Mouse (Mus musculus) activated CD4-positive, CD25-positive, alpha-beta regulatory T cell, adult 4 months (primary cell): Measurements from ENCODE around the gene Gfi1b. TPM values are rescaled to one million over a fixed set of nuclear protein-coding genes. Genes with fewer than 3 reads are reported as not detected.

Source experiments
- ATAC-seq: one replicate; pipeline ENCODE4 v1.8.0; 2017
- polyA plus RNA-seq, 2 experiments: library from polyadenylated mRNA; unstranded; fragments of 100-300 nt; shearing (Covaris generic); gene quantifications; one replicate each; pipeline ENCODE4 v1.2.1; 2017

Gene Gfi1b
- polyA plus RNA-seq, 2 experiments from 2014 or later = 0.20 to 0.85 TPM

GRCm38 (mm10) chr2:28621111-28621510, 671 bp downstream of the Gfi1b start:
- ATAC-seq = no peak

GRCm38 (mm10) chr2:28620522-28620921, 1.3 kb downstream of the Gfi1b start:
- no peak for ATAC-seq

GRCm38 (mm10) chr2:28619369-28619768, 2.4 kb downstream of the Gfi1b start:
- ATAC-seq = no peak

- ATAC-seq = no peak
These were observed 2.9 kb downstream of the Gfi1b start for GRCm38 (mm10) chr2:28618777-28619336.

- no peak for ATAC-seq
These were observed 4.0 kb downstream of the Gfi1b start for GRCm38 (mm10) chr2:28617498-28618486.

- no peak for ATAC-seq
These were observed 4.9 kb downstream of the Gfi1b start for GRCm38 (mm10) chr2:28616874-28617273.

GRCm38 (mm10) chr2:28616358-28616757, 5.4 kb downstream of the Gfi1b start:
- ATAC-seq = no peak

- no peak for ATAC-seq
These were observed 8.2 kb downstream of the Gfi1b start for GRCm38 (mm10) chr2:28613599-28613998.

GRCm38 (mm10) chr2:28612436-28613063, 9.2 kb downstream of the Gfi1b start:
- ATAC-seq = no peak

- ATAC-seq = no peak
These were observed 10.4 kb downstream of the Gfi1b start for GRCm38 (mm10) chr2:28611407-28611787.

GRCm38 (mm10) chr2:28610716-28611406, 10.9 kb downstream of the Gfi1b start:
- ATAC-seq = no peak

- ATAC-seq = no peak
These were observed 11.9 kb downstream of the Gfi1b start for GRCm38 (mm10) chr2:28609851-28610250.

GRCm38 (mm10) chr2:28607341-28608165, 14.2 kb downstream of the Gfi1b start:
- no peak for ATAC-seq

- ATAC-seq = no peak
These were observed 15.0 kb downstream of the Gfi1b start for GRCm38 (mm10) chr2:28606601-28607340.

GRCm38 (mm10) chr2:28605789-28606541, 15.8 kb downstream of the Gfi1b start:
- ATAC-seq = no peak

- ATAC-seq = no peak
These were observed 18.2 kb downstream of the Gfi1b start for GRCm38 (mm10) chr2:28603542-28603941.

GRCm38 (mm10) chr2:28601720-28602590, 19.8 kb downstream of the Gfi1b start:
- ATAC-seq = no peak

- no peak for ATAC-seq
These were observed 22.2 kb downstream of the Gfi1b start for GRCm38 (mm10) chr2:28599569-28599900.
